13 mouse cellular contexts compared by ENCODE assay signal in the genomic region with DNA sequence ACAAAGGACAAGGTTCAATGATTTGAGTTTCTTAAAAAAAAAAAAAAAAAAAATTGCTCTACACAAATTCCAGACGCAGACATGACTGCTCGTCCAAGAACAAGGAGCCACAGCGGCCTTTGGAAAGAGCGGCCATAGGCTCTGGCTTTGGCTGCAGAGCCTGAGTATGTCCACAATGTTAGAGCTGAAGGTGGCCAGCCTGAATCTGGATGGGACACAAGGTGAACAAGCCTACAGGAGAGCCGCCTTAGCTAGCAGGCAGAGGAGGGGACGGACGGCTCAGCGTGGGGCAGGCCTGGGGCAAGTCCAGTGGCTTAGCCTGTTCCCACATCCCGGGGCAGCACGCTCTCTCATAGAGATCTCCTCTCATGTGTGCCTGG. TPM values are rescaled to one million over a fixed set of nuclear protein-coding genes. Genes with fewer than 3 reads are reported as not detected.
A peak's percentile ranks its signal among the peaks of the same experiment; 100 is the strongest.
DNase-seq lines count a peak whose midpoint lies in the region; ATAC-seq and TF ChIP-seq lines count a peak whose summit lies in the region.
"Had no signal": no experiment of that assay in that cellular context is flagged by ENCODE, and none has a peak within 500 bp of the region (broad histone marks: within the 10 kb centered on the region; RNA-seq: fewer than 3 reads in every experiment).

No protein-coding gene starts in this region.

- peak overlapping the region; percentile 49 for H3K27ac ChIP-seq in heart, embryonic 15.5 days
- H3K27ac ChIP-seq in lung, embryonic 14.5 days (ENCODE audit: low read depth): peak overlapping the region; percentile 82
- H3K27ac ChIP-seq in embryonic facial prominence, embryonic 11.5 days (replicated peaks; ENCODE audit: low read depth, low read length): no peak overlapping the region
- H3K27ac ChIP-seq in limb, embryonic 10.5 days: peak overlapping the region; percentile 42; the same call in 1 of the 2 replicates
- H3K27ac ChIP-seq: left cerebral cortex, adult 2 months; liver, embryonic 14.5 days; stomach, postnatal 0 days had no signal

- H3K27me3 ChIP-seq in heart, embryonic 15.5 days: no peaks in the 10 kb centered on the region
- H3K27me3 ChIP-seq in lung, embryonic 14.5 days (ENCODE audit: insufficient read depth, low read length): no peaks in the 10 kb centered on the region
- no peaks in the 10 kb centered on the region for H3K27me3 ChIP-seq in embryonic facial prominence, embryonic 11.5 days (ENCODE audit: control insufficient read depth, insufficient read depth, low read length)
- H3K27me3 ChIP-seq in limb, embryonic 10.5 days (ENCODE audit: low read depth, poor library complexity, severe bottlenecking): no peaks in the 10 kb centered on the region

- no peak for ATAC-seq in heart, embryonic 15.5 days (replicated peaks; ENCODE audit: insufficient number of reproducible peaks, insufficient read depth, low FRiP score, low read depth)
- peak; percentile 36 for ATAC-seq in lung, embryonic 14.5 days (ENCODE audit: insufficient read depth)
- ATAC-seq in embryonic facial prominence, embryonic 11.5 days (replicated peaks; ENCODE audit: insufficient number of reproducible peaks, low FRiP score, low TSS enrichment, low read depth): peak; percentile 16; the same call in 1 of the 2 replicates
- ATAC-seq in inflammation-experienced regulatory T-cells, adult 6 months: no peak

- no peak for TF ChIP-seq CTCF in lung, embryonic 14.5 days (IDR thresholded peaks at IDR 0.05; ENCODE audit: low read depth)

- no peak overlapping the region for H3K9ac ChIP-seq in heart, embryonic 15.5 days
- H3K9ac ChIP-seq in lung, embryonic 14.5 days: no peak overlapping the region
- no peak overlapping the region for H3K9ac ChIP-seq in embryonic facial prominence, embryonic 11.5 days (replicated peaks; ENCODE audit: low read length)
- H3K9ac ChIP-seq: forebrain, postnatal 0 days; liver, embryonic 14.5 days had no signal

- no peaks in the 10 kb centered on the region for H3K9me3 ChIP-seq in heart, embryonic 15.5 days (replicated peaks)
- no peaks in the 10 kb centered on the region for H3K9me3 ChIP-seq in lung, embryonic 14.5 days (ENCODE audit: low read depth, low read length)
- no peaks in the 10 kb centered on the region for H3K9me3 ChIP-seq in embryonic facial prominence, embryonic 11.5 days (replicated peaks; ENCODE audit: control insufficient read depth, low read length)
- H3K9me3 ChIP-seq in limb, embryonic 10.5 days (replicated peaks): no peaks in the 10 kb centered on the region

- peaks cover 91% of the 10 kb centered on the region for H3K4me1 ChIP-seq in heart, embryonic 15.5 days (replicated peaks)
- peaks cover 33% of the 10 kb centered on the region for H3K4me1 ChIP-seq in lung, embryonic 14.5 days (ENCODE audit: insufficient read depth)
- H3K4me1 ChIP-seq in embryonic facial prominence, embryonic 11.5 days (ENCODE audit: control insufficient read depth, insufficient read depth, low read length): peaks cover 1% of the 10 kb centered on the region; the same call in 1 of the 2 replicates
- H3K4me1 ChIP-seq in limb, embryonic 10.5 days: peaks cover 38% of the 10 kb centered on the region

- intact Hi-C loops in heart, postnatal 10 days (cut with DNase I): no loop called here

- H3K36me3 ChIP-seq in heart, embryonic 15.5 days: no peaks in the 10 kb centered on the region
- H3K36me3 ChIP-seq in lung, embryonic 14.5 days (ENCODE audit: insufficient read depth): 0 out of 2 replicates have a peak, but pooled peaks cover 3% of the 10 kb centered on the region
- H3K36me3 ChIP-seq in embryonic facial prominence, embryonic 11.5 days (replicated peaks; ENCODE audit: control insufficient read depth, insufficient read depth, low read depth, low read length): no peaks in the 10 kb centered on the region
- no peaks in the 10 kb centered on the region for H3K36me3 ChIP-seq in limb, embryonic 10.5 days

- 81% methylated on average over 10 of the region's 10 CpGs for WGBS in heart, embryonic 15.5 days
- 55% methylated on average over 10 of the region's 10 CpGs for WGBS in lung, embryonic 14.5 days
- 78% methylated on average over 10 of the region's 10 CpGs for WGBS in embryonic facial prominence, embryonic 11.5 days
- WGBS in limb, embryonic 10.5 days: 88% methylated on average over 10 of the region's 10 CpGs

- H3K4me3 ChIP-seq in heart, embryonic 15.5 days: no peak overlapping the region
- no peak overlapping the region for H3K4me3 ChIP-seq in lung, embryonic 14.5 days (ENCODE audit: low read depth, low read length)
- no peak overlapping the region for H3K4me3 ChIP-seq in embryonic facial prominence, embryonic 11.5 days (ENCODE audit: low read depth, low read length)
- no peak overlapping the region for H3K4me3 ChIP-seq in limb, embryonic 10.5 days
- H3K4me3 ChIP-seq: left cerebral cortex, adult 2 months had no signal

- DNase-seq in heart, postnatal 10 days: no peak
- DNase-seq in lung, embryonic 14.5 days: no peak
- no peak for DNase-seq in lung, adult 18-20 months
- no peak for DNase-seq in embryonic facial prominence, embryonic 11.5 days (ENCODE audit: low spot score)
- DNase-seq in limb, embryonic 10.5 days (ENCODE audit: low spot score): no peak
- no peak for DNase-seq in cerebellum, postnatal 25 days
- DNase-seq: forebrain, postnatal 0 days; gastrocnemius, postnatal 25 days had no signal

- H3K4me2 ChIP-seq in heart, embryonic 15.5 days: no peak overlapping the region
- no peak overlapping the region for H3K4me2 ChIP-seq in lung, embryonic 14.5 days
- no peak overlapping the region for H3K4me2 ChIP-seq in embryonic facial prominence, embryonic 11.5 days (ENCODE audit: low read depth, low read length)

RNA-seq across cellular contexts. Expression of gene Mical3, which starts 48.7 kb away (rescaled TPM):
- 25.0 and 26.6 TPM in 2 replicates for polyA plus RNA-seq in heart, embryonic 15.5 days (2015; fragmentation: Nextera tagmentation; extraction: Ambion mirVana)
- total RNA-seq in heart, postnatal 10 days (2021): 100 to 1,000 TPM; 137 to 148 TPM
- 27.0 and 29.8 TPM in 2 replicates for polyA plus RNA-seq in lung, embryonic 14.5 days (2014; fragmentation: Nextera tagmentation; extraction: Ambion mirVana)
- 11.1 and 13.3 TPM in 2 replicates for polyA plus RNA-seq in embryonic facial prominence, embryonic 11.5 days (2014; fragmentation: Nextera tagmentation; extraction: Ambion mirVana)
- 8.2 and 9.8 TPM in 2 replicates for polyA plus RNA-seq in limb, embryonic 10.5 days (2016; fragmentation: Nextera tagmentation; extraction: Ambion mirVana)
- polyA plus RNA-seq in inflammation-experienced regulatory T-cells, adult 6 months (2017; shearing (Covaris generic)): 10 to 100 TPM in 1 of 3 experiments, 1 to 10 TPM in 2; 2.8 to 13.9 (median 8.0) TPM

Comparison
In these comparisons a context has a peak if more than half of its experiments do, and no peak if none do; other contexts are left out.
1. ATAC-seq: peak in lung, embryonic 14.5 days (single experiment) and embryonic facial prominence, embryonic 11.5 days (single experiment); none in heart, embryonic 15.5 days (single experiment) and inflammation-experienced regulatory T-cells, adult 6 months (single experiment).